Mouse (Mus musculus) heart, postnatal 4 days (tissue): ENCODE results near the gene Fyn. TPM values are rescaled to one million over a fixed set of nuclear protein-coding genes. Genes with fewer than 3 reads are reported as not detected.

ENCODE experiments used
- DNase-seq: peaks from one replicate; pipeline ENCODE4 v3.0.0; 2021
- total RNA-seq, 2 experiments: library from RNA; stranded (reverse); gene quantifications; 2 replicates each; pipeline ENCODE4 v1.2.3; 2021

The Fyn gene
- total RNA-seq, 2 experiments from 2014 or later = 51.2 to 53.0 TPM

- DNase-seq = no peak
These were observed 140.1 kb downstream of the Fyn start for GRCm38 (mm10) chr10:39508801-39509200.

- no peak for DNase-seq
These were observed 141.3 kb downstream of the Fyn start for GRCm38 (mm10) chr10:39509937-39510336.

GRCm38 (mm10) chr10:39512631-39513314 lies 144.1 kb downstream of the Fyn start:
- no peak for DNase-seq

GRCm38 (mm10) chr10:39514916-39515315 lies 146.3 kb downstream of the Fyn start:
- no peak for DNase-seq

GRCm38 (mm10) chr10:39516541-39517133 lies 148.0 kb downstream of the Fyn start:
- no peak for DNase-seq

GRCm38 (mm10) chr10:39517375-39517774 lies 148.7 kb downstream of the Fyn start:
- DNase-seq = no peak

GRCm38 (mm10) chr10:39518232-39518631 lies 149.6 kb downstream of the Fyn start:
- no peak for DNase-seq

- no peak for DNase-seq
These were observed 150.2 kb downstream of the Fyn start for GRCm38 (mm10) chr10:39518859-39519258.

GRCm38 (mm10) chr10:39520123-39520989 lies 151.7 kb downstream of the Fyn start:
- DNase-seq = peak; percentile 72

- no peak for DNase-seq
These were observed 152.7 kb downstream of the Fyn start for GRCm38 (mm10) chr10:39521327-39521726.

- DNase-seq = no peak
These were observed 153.3 kb downstream of the Fyn start for GRCm38 (mm10) chr10:39521861-39522391.

GRCm38 (mm10) chr10:39522857-39523614 lies 154.4 kb downstream of the Fyn start:
- no peak for DNase-seq

GRCm38 (mm10) chr10:39524355-39524754 lies 155.7 kb downstream of the Fyn start:
- no peak for DNase-seq

GRCm38 (mm10) chr10:39525431-39525830 lies 156.8 kb downstream of the Fyn start:
- DNase-seq = no peak

- DNase-seq = no peak
These were observed 158.5 kb downstream of the Fyn start for GRCm38 (mm10) chr10:39527113-39527512.

- DNase-seq = no peak
These were observed 160.5 kb downstream of the Fyn start for GRCm38 (mm10) chr10:39529179-39529578.

GRCm38 (mm10) chr10:39532008-39532740 lies 163.5 kb downstream of the Fyn start:
- no peak for DNase-seq

- DNase-seq = no peak
These were observed 164.2 kb downstream of the Fyn start for GRCm38 (mm10) chr10:39532823-39533222.

GRCm38 (mm10) chr10:39534324-39535026 lies 165.8 kb downstream of the Fyn start:
- peak; percentile 29 for DNase-seq

- DNase-seq = no peak
These were observed 166.7 kb downstream of the Fyn start for GRCm38 (mm10) chr10:39535347-39535746.

GRCm38 (mm10) chr10:39536258-39536657 lies 167.6 kb downstream of the Fyn start:
- peak; percentile 52 for DNase-seq
